Mouse (Mus musculus): ENCODE data around the gene Ehbp1. TPM values are rescaled to one million over a fixed set of nuclear protein-coding genes. Genes with fewer than 3 reads are reported as not detected.
A peak's percentile ranks its signal among the peaks of the same experiment; 100 is the strongest.

Gene Ehbp1
- polyA plus RNA-seq, 1 experiment from 2014 or later: 30.4 TPM

- 82% methylated on average over 7 of the region's 7 CpGs for WGBS
- no peak overlapping the region for H3K27ac ChIP-seq (replicated peaks; ENCODE audit: low read depth, low read length)
- ATAC-seq (ENCODE audit: low FRiP score, low TSS enrichment): no peak
Measured at GRCm38 (mm10) chr11:22050864-22051263, 291.2 kb downstream of the Ehbp1 start.

GRCm38 (mm10) chr11:22039854-22040426, 302.2 kb downstream of the Ehbp1 start:
- Histone ChIP-seq H3K9ac (replicated peaks; ENCODE audit: low read length) (no peak overlapping the region), H3K9me3 (ENCODE audit: control insufficient read depth, low read length) (no peaks in the 10 kb centered on the region), H3K4me3 (replicated peaks; ENCODE audit: low read depth, low read length) (no peak overlapping the region), H3K4me1 (ENCODE audit: control insufficient read depth, insufficient read depth, low read length) (peaks cover 15% of the 10 kb centered on the region; the same call in 1 of the 2 replicates), H3K4me2 (ENCODE audit: low read length) (no peak overlapping the region), H3K36me3 (ENCODE audit: control insufficient read depth, insufficient read depth, low read length) (no peaks in the 10 kb centered on the region), H3K27me3 (ENCODE audit: control insufficient read depth, insufficient read depth, low read length) (no peaks in the 10 kb centered on the region), H3K27ac (replicated peaks; ENCODE audit: low read depth, low read length) (no peak overlapping the region)
- ATAC-seq (ENCODE audit: low FRiP score, low TSS enrichment) (no peak), DNase-seq (no peak)
- WGBS: 22% methylated on average over 6 of the region's 6 CpGs

More at GRCm38 (mm10) chr11:22050864-22051263, 291.2 kb downstream of the Ehbp1 start:
- DNase-seq: no peak
- H3K4me1 ChIP-seq (ENCODE audit: control insufficient read depth, insufficient read depth, low read length): 0 out of 2 replicates have a peak, but pooled peaks cover 5% of the 10 kb centered on the region
- H3K9ac ChIP-seq (replicated peaks; ENCODE audit: low read length): no peak overlapping the region
- H3K4me2 ChIP-seq (ENCODE audit: low read length): no peak overlapping the region
- no peaks in the 10 kb centered on the region for H3K27me3 ChIP-seq (ENCODE audit: control insufficient read depth, insufficient read depth, low read length)
- H3K36me3 ChIP-seq (ENCODE audit: control insufficient read depth, insufficient read depth, low read length): peaks cover 9% of the 10 kb centered on the region
- H3K9me3 ChIP-seq (ENCODE audit: control insufficient read depth, low read length): no peaks in the 10 kb centered on the region
- no peak overlapping the region for H3K4me3 ChIP-seq (replicated peaks; ENCODE audit: low read depth, low read length)

GRCm38 (mm10) chr11:22034564-22035105, 307.5 kb downstream of the Ehbp1 start:
- no peaks in the 10 kb centered on the region for H3K9me3 ChIP-seq (ENCODE audit: control insufficient read depth, low read length)
- no peak overlapping the region for H3K9ac ChIP-seq (replicated peaks; ENCODE audit: low read length)
- DNase-seq: no peak
- ATAC-seq (ENCODE audit: low FRiP score, low TSS enrichment): no peak
- no peaks in the 10 kb centered on the region for H3K36me3 ChIP-seq (ENCODE audit: control insufficient read depth, insufficient read depth, low read length)
- H3K4me1 ChIP-seq (ENCODE audit: control insufficient read depth, insufficient read depth, low read length): no peaks in the 10 kb centered on the region
- 3% methylated on average over 7 of the region's 7 CpGs for WGBS
- no peak overlapping the region for H3K27ac ChIP-seq (replicated peaks; ENCODE audit: low read depth, low read length)
- H3K4me2 ChIP-seq (ENCODE audit: low read length): no peak overlapping the region
- H3K27me3 ChIP-seq (ENCODE audit: control insufficient read depth, insufficient read depth, low read length): no peaks in the 10 kb centered on the region
- no peak overlapping the region for H3K4me3 ChIP-seq (replicated peaks; ENCODE audit: low read depth, low read length)

GRCm38 (mm10) chr11:22033582-22033981, 308.5 kb downstream of the Ehbp1 start:
- Histone ChIP-seq H3K4me3 (replicated peaks; ENCODE audit: low read depth, low read length) (no peak overlapping the region), H3K4me1 (ENCODE audit: control insufficient read depth, insufficient read depth, low read length) (no peaks in the 10 kb centered on the region), H3K9ac (replicated peaks; ENCODE audit: low read length) (no peak overlapping the region), H3K27ac (replicated peaks; ENCODE audit: low read depth, low read length) (no peak overlapping the region), H3K4me2 (ENCODE audit: low read length) (no peak overlapping the region), H3K27me3 (ENCODE audit: control insufficient read depth, insufficient read depth, low read length) (no peaks in the 10 kb centered on the region), H3K36me3 (ENCODE audit: control insufficient read depth, insufficient read depth, low read length) (no peaks in the 10 kb centered on the region), H3K9me3 (ENCODE audit: control insufficient read depth, low read length) (no peaks in the 10 kb centered on the region)
- ATAC-seq (ENCODE audit: low FRiP score, low TSS enrichment) (no peak), DNase-seq (no peak)
- 83% methylated on average over 3 of the region's 3 CpGs for WGBS

GRCm38 (mm10) chr11:22020602-22021001, 321.5 kb downstream of the Ehbp1 start:
- DNase-seq: no peak
- 96% methylated on average over 2 of the region's 2 CpGs for WGBS
- H3K4me1 ChIP-seq (ENCODE audit: control insufficient read depth, insufficient read depth, low read length): 0 out of 2 replicates have a peak, but pooled peaks cover 10% of the 10 kb centered on the region
- H3K27me3 ChIP-seq (ENCODE audit: control insufficient read depth, insufficient read depth, low read length): no peaks in the 10 kb centered on the region
- H3K9ac ChIP-seq (replicated peaks; ENCODE audit: low read length): no peak overlapping the region
- peaks cover 3% of the 10 kb centered on the region; the same call in 1 of the 2 replicates for H3K36me3 ChIP-seq (ENCODE audit: control insufficient read depth, insufficient read depth, low read length)
- no peak overlapping the region for H3K4me2 ChIP-seq (ENCODE audit: low read length)
- ATAC-seq (ENCODE audit: low FRiP score, low TSS enrichment): no peak
- no peak overlapping the region for H3K4me3 ChIP-seq (replicated peaks; ENCODE audit: low read depth, low read length)
- no peak overlapping the region for H3K27ac ChIP-seq (replicated peaks; ENCODE audit: low read depth, low read length)
- peaks cover 4% of the 10 kb centered on the region; the same call in 1 of the 2 replicates for H3K9me3 ChIP-seq (ENCODE audit: control insufficient read depth, low read length)

- Histone ChIP-seq H3K9ac (replicated peaks; ENCODE audit: low read length) (no peak overlapping the region), H3K36me3 (ENCODE audit: control insufficient read depth, insufficient read depth, low read length) (peaks cover 3% of the 10 kb centered on the region; the same call in 1 of the 2 replicates), H3K27ac (replicated peaks; ENCODE audit: low read depth, low read length) (no peak overlapping the region), H3K9me3 (ENCODE audit: control insufficient read depth, low read length) (peaks cover 4% of the 10 kb centered on the region; the same call in 1 of the 2 replicates), H3K4me1 (ENCODE audit: control insufficient read depth, insufficient read depth, low read length) (0 out of 2 replicates have a peak, but pooled peaks cover 10% of the 10 kb centered on the region), H3K4me3 (replicated peaks; ENCODE audit: low read depth, low read length) (no peak overlapping the region), H3K27me3 (ENCODE audit: control insufficient read depth, insufficient read depth, low read length) (no peaks in the 10 kb centered on the region), H3K4me2 (ENCODE audit: low read length) (peak overlapping the region; percentile 18; the same call in 1 of the 2 replicates)
- peak; percentile 71 for ATAC-seq (ENCODE audit: low FRiP score, low TSS enrichment)
- WGBS: 4% methylated on average over 8 of the region's 8 CpGs
- DNase-seq: peak; percentile 75
Measured at GRCm38 (mm10) chr11:22017444-22017843, 324.6 kb downstream of the Ehbp1 start.

GRCm38 (mm10) chr11:22016341-22016740, 325.8 kb downstream of the Ehbp1 start:
- Histone ChIP-seq H3K4me3 (replicated peaks; ENCODE audit: low read depth, low read length) (no peak overlapping the region), H3K4me1 (ENCODE audit: control insufficient read depth, insufficient read depth, low read length) (peaks cover 10% of the 10 kb centered on the region; the same call in 1 of the 2 replicates), H3K4me2 (ENCODE audit: low read length) (no peak overlapping the region), H3K9me3 (ENCODE audit: control insufficient read depth, low read length) (peaks cover 4% of the 10 kb centered on the region; the same call in 1 of the 2 replicates), H3K9ac (replicated peaks; ENCODE audit: low read length) (no peak overlapping the region), H3K27me3 (ENCODE audit: control insufficient read depth, insufficient read depth, low read length) (0 out of 2 replicates have a peak, but pooled peaks cover under 1% of the 10 kb centered on the region), H3K27ac (replicated peaks; ENCODE audit: low read depth, low read length) (no peak overlapping the region), H3K36me3 (ENCODE audit: control insufficient read depth, insufficient read depth, low read length) (peaks cover 3% of the 10 kb centered on the region; the same call in 1 of the 2 replicates)
- WGBS: 10% methylated on average over 3 of the region's 3 CpGs
- ATAC-seq (ENCODE audit: low FRiP score, low TSS enrichment) (no peak), DNase-seq (peak; percentile 55)

GRCm38 (mm10) chr11:22008817-22009216, 333.3 kb downstream of the Ehbp1 start:
- H3K27me3 ChIP-seq (ENCODE audit: control insufficient read depth, insufficient read depth, low read length): peaks cover 51% of the 10 kb centered on the region
- 11% methylated on average over 2 of the region's 2 CpGs for WGBS
- H3K9me3 ChIP-seq (ENCODE audit: control insufficient read depth, low read length): no peaks in the 10 kb centered on the region
- H3K4me2 ChIP-seq (ENCODE audit: low read length): peak overlapping the region; percentile 74
- ATAC-seq (ENCODE audit: low FRiP score, low TSS enrichment): no peak
- peak overlapping the region; percentile 29 for H3K4me3 ChIP-seq (replicated peaks; ENCODE audit: low read depth, low read length)
- peak overlapping the region; percentile 81 for H3K27ac ChIP-seq (replicated peaks; ENCODE audit: low read depth, low read length)
- H3K36me3 ChIP-seq (ENCODE audit: control insufficient read depth, insufficient read depth, low read length): no peaks in the 10 kb centered on the region
- peaks cover 22% of the 10 kb centered on the region for H3K4me1 ChIP-seq (ENCODE audit: control insufficient read depth, insufficient read depth, low read length)
- H3K9ac ChIP-seq (replicated peaks; ENCODE audit: low read length): no peak overlapping the region; the same call in 1 of the 2 replicates
- DNase-seq: peak; percentile 43

Measured in midbrain, embryonic 14.5 days (tissue).